Mouse (Mus musculus): ENCODE data around the gene Ywhah. TPM values are rescaled to one million over a fixed set of nuclear protein-coding genes. Genes with fewer than 3 reads are reported as not detected.
"Not testable (repeated sequence)": the region's sequence is repeated elsewhere in the genome, so short reads cannot be mapped to it uniquely, and the experiment has no call there.

Gene Ywhah
- total RNA-seq, 1 experiment from 2014 or later = 156 TPM

DNA sequence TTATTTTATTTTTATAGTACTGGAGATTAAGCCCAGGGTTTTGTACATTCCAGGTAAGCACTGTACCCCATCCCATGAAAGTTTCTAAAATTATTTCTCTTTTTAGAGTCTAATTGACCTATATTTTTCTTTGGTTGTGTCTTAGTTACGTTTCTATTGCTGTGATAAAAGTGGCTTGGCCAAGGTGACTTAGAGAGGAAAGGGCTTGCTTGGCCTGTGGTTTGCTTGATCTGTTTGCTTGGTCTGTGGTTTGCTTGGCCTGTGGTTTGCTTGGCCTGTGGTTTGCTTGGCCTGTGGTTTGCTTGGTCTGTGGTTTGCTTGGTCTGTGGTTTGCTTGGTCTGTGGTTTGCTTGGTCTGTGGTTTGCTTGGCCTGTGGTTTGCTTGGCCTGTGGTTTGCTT is 22.1 kb downstream of the Ywhah start:
- not testable (repeated sequence) for ATAC-seq (replicated peaks; ENCODE audit: low read depth, poor library complexity, severe bottlenecking)

- no peak for ATAC-seq (replicated peaks; ENCODE audit: low read depth, poor library complexity, severe bottlenecking)
Measured at GRCm38 (mm10) chr5:33043397-33043796, 24.8 kb downstream of the Ywhah start.

DNA sequence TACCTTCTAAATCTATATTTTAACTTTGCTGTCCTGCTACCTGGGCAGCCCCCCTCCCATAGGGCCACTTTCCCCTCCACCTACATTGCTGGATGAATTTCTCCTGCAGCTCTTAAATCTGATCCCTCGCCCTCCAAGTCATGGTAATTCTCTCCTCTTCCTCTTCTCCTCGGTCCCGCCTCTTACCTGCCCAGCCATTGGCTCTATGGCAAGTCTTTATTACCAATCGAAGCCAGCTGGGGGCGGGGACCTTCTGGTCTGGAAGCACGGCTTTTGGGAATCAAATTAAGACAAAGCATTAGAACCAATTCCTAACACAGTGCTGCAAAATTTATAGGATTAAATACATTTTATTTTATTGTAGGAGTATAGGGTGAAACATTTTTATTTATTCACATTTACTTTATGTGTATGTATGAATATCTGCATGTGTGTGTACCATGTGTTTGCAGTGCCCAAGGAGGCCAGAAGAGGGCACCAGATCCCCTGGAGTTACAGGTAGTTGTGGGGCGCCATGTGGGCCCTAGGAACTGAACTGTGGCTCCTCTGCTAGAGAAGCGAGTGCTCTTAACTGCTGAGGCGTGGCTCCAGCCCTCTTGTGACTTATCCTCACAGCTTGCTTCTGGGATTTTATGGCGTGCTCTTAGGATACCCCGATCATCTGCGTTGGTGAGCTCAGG is 26.2 kb downstream of the Ywhah start:
- no peak for ATAC-seq (replicated peaks; ENCODE audit: low read depth, poor library complexity, severe bottlenecking)

DNA sequence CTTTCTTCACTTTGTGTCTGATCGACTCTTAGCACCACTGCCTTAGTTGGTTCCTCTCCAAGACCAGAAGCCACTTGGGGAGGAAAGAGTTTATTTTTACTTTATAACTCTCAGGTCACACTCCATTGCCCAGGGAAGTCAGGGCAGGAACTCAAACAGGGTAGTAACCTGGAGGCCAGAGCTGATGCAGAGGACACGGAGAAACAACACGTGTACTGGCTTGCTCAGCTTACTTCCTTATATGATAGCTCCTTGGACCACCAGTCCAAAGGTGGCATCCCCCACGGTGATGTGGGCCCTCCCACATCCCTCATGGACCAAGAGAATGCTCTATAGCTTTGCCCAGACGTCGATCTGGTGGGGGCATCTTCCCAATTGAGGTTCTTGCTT is 26.7 kb downstream of the Ywhah start:
- no peak for ATAC-seq (replicated peaks; ENCODE audit: low read depth, poor library complexity, severe bottlenecking)

GRCm38 (mm10) chr5:33052849-33053582 is 34.4 kb downstream of the Ywhah start:
- no peak for ATAC-seq (replicated peaks; ENCODE audit: low read depth, poor library complexity, severe bottlenecking)

DNA sequence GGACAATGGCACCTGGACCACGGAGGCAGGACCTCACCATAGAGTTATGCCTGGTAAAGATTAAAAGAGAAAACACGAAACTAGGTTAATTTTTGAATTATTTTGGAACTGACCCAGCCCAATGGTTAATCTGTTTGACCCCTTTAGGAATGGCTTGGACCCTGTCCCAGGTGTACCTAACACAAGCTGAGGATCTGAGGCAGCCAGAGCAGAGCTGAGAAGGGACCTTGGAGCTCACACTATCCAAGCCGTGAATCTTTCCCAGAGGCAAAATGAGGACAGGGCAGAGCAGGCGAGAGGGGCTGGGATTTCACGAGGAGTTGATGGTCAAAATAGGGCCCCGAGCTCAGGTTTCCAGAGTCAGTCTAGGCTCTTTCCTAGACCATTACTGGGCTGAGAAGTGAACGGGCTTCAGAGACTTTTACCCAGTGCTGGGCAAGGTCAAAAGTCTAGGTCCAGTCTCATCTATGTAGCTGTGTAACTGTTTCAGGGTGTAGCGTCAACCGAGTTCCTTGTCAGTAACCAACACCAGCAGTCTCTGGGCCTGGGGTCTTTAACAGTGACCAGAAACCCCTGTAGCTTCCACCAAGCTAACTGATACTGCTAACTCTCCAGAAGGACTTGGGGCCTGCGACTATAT is 37.6 kb downstream of the Ywhah start:
- no peak for ATAC-seq (replicated peaks; ENCODE audit: low read depth, poor library complexity, severe bottlenecking)

DNA sequence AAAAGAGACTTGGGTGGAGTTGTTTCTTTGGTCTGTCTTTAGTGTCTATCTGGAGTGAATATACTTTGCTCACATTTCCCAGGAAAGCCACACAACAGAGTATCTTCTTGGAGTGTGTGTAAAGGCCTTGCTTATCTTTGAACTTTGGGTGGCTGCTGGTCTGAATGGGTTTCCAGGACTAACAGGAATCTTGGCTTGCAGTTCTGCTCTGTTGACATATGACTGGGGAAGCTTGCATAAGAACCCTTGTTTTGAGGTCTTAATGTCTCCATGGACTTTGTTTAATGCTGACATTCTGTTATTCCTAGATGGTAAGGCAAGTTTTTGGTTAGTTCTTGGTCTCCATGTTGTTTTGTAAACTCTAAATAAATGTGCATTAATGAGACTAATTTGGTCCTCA is 51.5 kb downstream of the Ywhah start:
- ATAC-seq (replicated peaks; ENCODE audit: low read depth, poor library complexity, severe bottlenecking) = no peak

DNA sequence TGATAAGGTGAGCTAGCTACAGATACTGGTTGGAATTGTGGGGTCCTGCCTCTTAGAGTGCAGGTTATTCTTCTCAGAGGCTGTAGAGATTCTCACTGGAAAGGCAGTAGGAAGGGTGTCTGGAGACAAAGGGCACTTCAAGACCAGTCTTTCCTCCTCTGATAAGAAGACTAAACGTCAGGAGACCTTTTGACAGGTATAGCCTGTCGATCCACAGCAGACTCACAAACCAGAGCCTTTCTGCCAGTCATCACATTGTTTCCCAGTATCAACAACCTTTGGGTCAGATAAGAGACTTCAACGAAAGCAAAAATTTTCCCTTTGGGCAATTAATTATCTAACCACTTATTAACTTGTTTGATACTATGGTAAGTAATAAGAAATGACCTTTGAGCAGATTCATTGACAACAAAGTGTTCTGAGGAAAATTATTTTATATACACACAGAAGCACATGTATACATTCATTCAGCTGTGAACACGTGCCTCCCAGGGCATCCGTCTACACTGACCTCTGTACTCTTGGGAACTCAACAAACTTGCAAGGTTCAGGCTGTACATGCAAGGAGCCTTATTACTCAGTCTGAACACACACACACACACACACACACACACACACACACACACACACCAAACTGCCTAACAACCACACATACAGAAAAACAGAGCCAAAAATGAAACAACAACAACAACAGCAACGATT is 58.0 kb downstream of the Ywhah start:
- no peak for ATAC-seq (replicated peaks; ENCODE audit: low read depth, poor library complexity, severe bottlenecking)

Other genes starting within 250 kb of the Ywhah start
- 26.5 and 31.6 TPM in 2 replicates for gene Pisd, start 233.2 kb upstream of the Ywhah start, total RNA-seq (2017)
- gene Gm20671, start 191.7 kb upstream of the Ywhah start, total RNA-seq (2017) = 1.8 TPM in 1 of 2 replicates, not detected in the other
- gene Prr14l, start 164.6 kb upstream of the Ywhah start, total RNA-seq (2017) = 31.4 and 37.7 TPM in 2 replicates
- gene Depdc5, start 155.1 kb upstream of the Ywhah start, total RNA-seq (2017) = 14.5 and 25.7 TPM in 2 replicates
- not detected in 2 replicates for gene Slc5a1, start 85.4 kb downstream of the Ywhah start, total RNA-seq (2017)
- 4.8 and 6.5 TPM in 2 replicates for gene Spon2, start 199.6 kb downstream of the Ywhah start, total RNA-seq (2017)

All from common myeloid progenitor, adult 5-6 weeks (primary cell).